Mouse (Mus musculus) activated CD4-positive, CD25-positive, alpha-beta regulatory T cell (primary cell): ENCODE results near the gene Olfr470. TPM values are rescaled to one million over a fixed set of nuclear protein-coding genes. Genes with fewer than 3 reads are reported as not detected.

Experiments used
- polyA plus RNA-seq, 2 experiments: library from polyadenylated mRNA; unstranded; fragments of 100-300 nt; shearing (Covaris generic); gene quantifications; one replicate each; pipeline ENCODE4 v1.2.1; 2017

Gene Olfr470
- polyA plus RNA-seq, result not detected

GRCm38 (mm10) chr7:107847390-107847789 is at the start of gene Olfr470:
TSS of gene Olfr470 (minus strand) at chr7:107847490.

GRCm38 (mm10) chr7:107825441-107825840 is 21.8 kb downstream of the Olfr470 start, which contains the start of gene Olfr469:
TSS of gene Olfr469 (minus strand) at chr7:107825541.

GRCm38 (mm10) chr7:107811963-107812362 is 35.3 kb downstream of the Olfr470 start, which contains the start of gene Olfr467:
TSS of gene Olfr467 (plus strand) at chr7:107812263.

GRCm38 (mm10) chr7:107801108-107801507 is 46.2 kb downstream of the Olfr470 start, which contains the start of gene Ovch2:
TSS of gene Ovch2 (minus strand) at chr7:107801208.

Other genes with a start within 250 kb of the Olfr470 start
- not detected for gene 5330417H12Rik, start 222.3 kb downstream of the Olfr470 start, polyA plus RNA-seq
- gene Cyb5r2, start 89.5 kb downstream of the Olfr470 start, polyA plus RNA-seq, result not detected
- not detected for gene Ovch2, start 46.3 kb downstream of the Olfr470 start, polyA plus RNA-seq
- gene Olfr467, start 35.2 kb downstream of the Olfr470 start, polyA plus RNA-seq, result not detected
- gene Olfr469, start 21.9 kb downstream of the Olfr470 start, polyA plus RNA-seq, result not detected
- under 1 TPM; 0.10 to 0.11 TPM for gene Olfr472, start 50.4 kb upstream of the Olfr470 start, polyA plus RNA-seq
- gene Olfr473, start 83.0 kb upstream of the Olfr470 start, polyA plus RNA-seq, result not detected
- not detected for gene Olfr474, start 107.2 kb upstream of the Olfr470 start, polyA plus RNA-seq
- gene Olfr476, start 117.3 kb upstream of the Olfr470 start, polyA plus RNA-seq, result not detected
- not detected for gene Olfr477, start 139.2 kb upstream of the Olfr470 start, polyA plus RNA-seq
- gene Olfr478, start 186.5 kb upstream of the Olfr470 start, polyA plus RNA-seq, result not detected
- gene Olfr479, start 203.2 kb upstream of the Olfr470 start, polyA plus RNA-seq, result not detected
- not detected for gene Olfr480, start 219.9 kb upstream of the Olfr470 start, polyA plus RNA-seq
- gene Olfr481, start 232.4 kb upstream of the Olfr470 start, polyA plus RNA-seq, result under 1 TPM in 1 of 2 experiments, not detected in 1; 0.17 TPM